Mouse (Mus musculus) stomach, postnatal 0 days (tissue): Measurements from ENCODE around the gene Ghdc. TPM values are rescaled to one million over a fixed set of nuclear protein-coding genes. Genes with fewer than 3 reads are reported as not detected.

Source experiments
- ATAC-seq: fragments of 200-750 bp; cut with Nextera tagmentation; 2 replicates; pipeline ENCODE4 v1.8.0; 2017; ENCODE audit not compliant: low FRiP score, low TSS enrichment
- DNase-seq: peaks from one replicate; pipeline ENCODE4 v3.0.0-alpha.2; 2016; ENCODE audit warnings: low spot score
- H3K27ac ChIP-seq: fragments of 300-500 bp; sonication (generic); replicated peaks from 2 replicates; pipeline ENCODE4 v1.5.1; 2014; ENCODE audit warnings: mild to moderate bottlenecking, control low read depth
- H3K27me3 ChIP-seq: fragments of 300-500 bp; sonication (generic); 2 replicates; pipeline ENCODE4 v1.6.1; 2014; ENCODE audit warnings: low read length; ENCODE audit not compliant: control insufficient read depth, insufficient read depth
- H3K36me3 ChIP-seq: fragments of 300-500 bp; sonication (generic); 2 replicates; pipeline ENCODE4 v1.6.1; 2014; ENCODE audit warnings: low read length, mixed read lengths; ENCODE audit not compliant: control insufficient read depth, insufficient read depth
- H3K4me1 ChIP-seq: fragments of 300-500 bp; sonication (generic); replicated peaks from 2 replicates; pipeline ENCODE4 v1.6.1; 2014; ENCODE audit warnings: antibody characterized with exemption; ENCODE audit not compliant: control insufficient read depth, insufficient read depth
- H3K4me2 ChIP-seq: fragments of 300-500 bp; sonication (generic); replicated peaks from 2 replicates; pipeline ENCODE4 v1.6.1; 2014; ENCODE audit warnings: low read depth, mild to moderate bottlenecking, control low read depth, moderate library complexity
- H3K4me3 ChIP-seq: fragments of 300-500 bp; sonication (generic); 2 replicates; pipeline ENCODE4 v1.5.1; 2014; ENCODE audit warnings: low read depth, low read length, control low read depth
- H3K9ac ChIP-seq: fragments of 300-500 bp; sonication (generic); 2 replicates; pipeline ENCODE4 v1.6.1; 2014; ENCODE audit warnings: mild to moderate bottlenecking, low read length, control low read depth, mixed read lengths
- H3K9me3 ChIP-seq: fragments of 300-500 bp; sonication (generic); 2 replicates; pipeline ENCODE4 v1.6.1; 2016; ENCODE audit warnings: low read length; ENCODE audit not compliant: control insufficient read depth
- CTCF ChIP-seq: IDR thresholded peaks from 2 replicates; pipeline ENCODE4 v1.5.1; 2016; ENCODE audit warnings: antibody characterized with exemption, low read depth, mild to moderate bottlenecking, moderate library complexity
- EP300 ChIP-seq: optimal IDR thresholded peaks from 2 replicates; pipeline ENCODE3; 2016; ENCODE audit warnings: antibody characterized with exemption
- WGBS: fragments of 180-500 bp; shearing (Covaris S2); extraction: QIAGEN DNeasy Blood & Tissue Kit; methylation state at CpG from one replicate; pipeline ENCODE4 v1.1.7; 2014; 5-methylcytosine and 5-hydroxymethylcytosine counted together
- polyA plus RNA-seq: library from polyadenylated mRNA; unstranded; fragments of >200 nt; fragmentation: Nextera tagmentation; extraction: Ambion mirVana; gene quantifications from 2 replicates; pipeline ENCODE4 v1.2.1, GENCODE M21; 2015

The Ghdc gene
- polyA plus RNA-seq, 1 experiment from 2014 or later, result 3.9 TPM

- DNase-seq (no peak), ATAC-seq (no peak)
- no peaks in the 10 kb centered on the region for H3K9me3 ChIP-seq
- H3K36me3 ChIP-seq, result no peaks in the 10 kb centered on the region
- no peak overlapping the region for H3K4me2 ChIP-seq
- TF ChIP-seq CTCF, result no peak
- no peak for TF ChIP-seq EP300
- WGBS, result 55% methylated on average over 8 of the region's 8 CpGs
- H3K9ac ChIP-seq, result no peak overlapping the region
- H3K27ac ChIP-seq, result 0 out of 2 replicates have a peak overlapping the region, but pooled peaks have one; percentile 40
- H3K4me3 ChIP-seq, result no peak overlapping the region
- H3K27me3 ChIP-seq, result no peaks in the 10 kb centered on the region
- peaks cover 18% of the 10 kb centered on the region; the same call in 1 of the 2 replicates for H3K4me1 ChIP-seq
These were observed 48.8 kb downstream of the Ghdc start for GRCm38 (mm10) chr11:100721776-100722492.

DNA sequence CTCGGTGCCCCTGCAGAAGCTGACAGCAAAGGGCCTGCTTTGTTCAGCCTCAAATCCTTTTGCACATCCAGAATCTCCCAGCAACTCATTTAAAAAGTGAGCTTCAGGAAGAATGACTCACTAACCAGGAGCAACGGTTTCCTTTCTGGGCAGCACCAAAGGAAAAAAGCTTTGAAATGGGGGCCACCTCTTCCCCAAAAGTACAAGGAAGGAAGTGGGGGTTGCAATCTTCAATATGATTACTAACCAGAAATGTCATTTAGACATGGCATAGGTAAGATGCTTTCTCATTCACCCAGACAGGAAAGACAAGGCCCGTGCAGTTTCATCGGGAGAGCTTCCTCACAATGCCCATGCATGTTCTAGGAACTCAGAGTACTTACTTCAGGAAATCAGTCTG, 49.5 kb downstream of the Ghdc start:
- Histone ChIP-seq H3K4me2 (no peak overlapping the region), H3K4me3 (no peak overlapping the region), H3K9me3 (no peaks in the 10 kb centered on the region), H3K4me1 (peaks cover 18% of the 10 kb centered on the region; the same call in 1 of the 2 replicates), H3K27ac (peak overlapping the region; percentile 58), H3K9ac (no peak overlapping the region; the same call in 1 of the 2 replicates), H3K27me3 (no peaks in the 10 kb centered on the region), H3K36me3 (no peaks in the 10 kb centered on the region)
- ATAC-seq, result no peak
- TF ChIP-seq CTCF, result no peak
- no peak for TF ChIP-seq EP300
- 44% methylated on average over 4 of the region's 4 CpGs for WGBS
- no peak for DNase-seq

GRCm38 (mm10) chr11:100720345-100720744, 50.4 kb downstream of the Ghdc start:
- 47% methylated on average over 5 of the region's 5 CpGs for WGBS
- ATAC-seq, result no peak
- H3K4me3 ChIP-seq, result no peak overlapping the region
- no peak overlapping the region for H3K9ac ChIP-seq
- peak overlapping the region; percentile 31; the same call in 1 of the 2 replicates for H3K27ac ChIP-seq
- DNase-seq, result no peak
- TF ChIP-seq EP300 (no peak), CTCF (no peak)
- no peaks in the 10 kb centered on the region for H3K27me3 ChIP-seq
- no peaks in the 10 kb centered on the region for H3K9me3 ChIP-seq
- H3K4me2 ChIP-seq, result no peak overlapping the region
- H3K36me3 ChIP-seq, result 0 out of 2 replicates have a peak, but pooled peaks cover 3% of the 10 kb centered on the region
- H3K4me1 ChIP-seq, result peaks cover 18% of the 10 kb centered on the region; the same call in 1 of the 2 replicates

GRCm38 (mm10) chr11:100719893-100720292, 50.9 kb downstream of the Ghdc start:
- H3K27me3 ChIP-seq, result no peaks in the 10 kb centered on the region
- no peak overlapping the region for H3K4me2 ChIP-seq
- ATAC-seq (no peak), DNase-seq (no peak)
- H3K27ac ChIP-seq, result 0 out of 2 replicates have a peak overlapping the region, but pooled peaks have one; percentile 8
- H3K9me3 ChIP-seq, result no peaks in the 10 kb centered on the region
- TF ChIP-seq CTCF (no peak), EP300 (no peak)
- WGBS, result 71% methylated on average over 11 of the region's 11 CpGs
- peaks cover 18% of the 10 kb centered on the region; the same call in 1 of the 2 replicates for H3K4me1 ChIP-seq
- H3K9ac ChIP-seq, result no peak overlapping the region
- no peak overlapping the region for H3K4me3 ChIP-seq
- H3K36me3 ChIP-seq, result 0 out of 2 replicates have a peak, but pooled peaks cover 3% of the 10 kb centered on the region

DNA sequence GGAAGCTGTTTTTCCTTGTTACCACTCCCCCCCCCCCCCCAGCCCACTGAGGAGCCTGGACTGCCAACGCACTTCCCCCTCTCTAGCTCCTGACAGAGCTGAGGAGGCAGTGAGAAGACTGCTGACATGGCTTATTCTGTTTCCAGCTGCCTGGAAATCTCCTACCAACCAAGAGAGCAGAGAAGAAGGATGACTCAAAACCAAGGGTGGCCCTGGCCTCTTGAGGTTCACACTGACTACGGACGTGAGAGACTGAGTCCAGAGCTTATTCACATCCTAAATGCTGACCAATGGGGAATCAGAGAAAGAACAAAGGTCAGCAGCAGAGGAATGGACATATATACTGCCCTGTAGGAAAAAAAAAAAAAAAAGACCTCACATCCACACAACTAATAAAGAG, 51.4 kb downstream of the Ghdc start:
- no peaks in the 10 kb centered on the region for H3K9me3 ChIP-seq
- peaks cover 20% of the 10 kb centered on the region for H3K4me1 ChIP-seq
- ATAC-seq, result no peak
- TF ChIP-seq EP300 (no peak), CTCF (no peak)
- H3K4me3 ChIP-seq, result no peak overlapping the region
- no peaks in the 10 kb centered on the region for H3K27me3 ChIP-seq
- H3K36me3 ChIP-seq, result 0 out of 2 replicates have a peak, but pooled peaks cover 3% of the 10 kb centered on the region
- 65% methylated on average over 3 of the region's 3 CpGs for WGBS
- H3K27ac ChIP-seq, result 0 out of 2 replicates have a peak overlapping the region, but pooled peaks have one; percentile 24
- no peak overlapping the region for H3K4me2 ChIP-seq
- no peak overlapping the region for H3K9ac ChIP-seq
- no peak for DNase-seq

DNA sequence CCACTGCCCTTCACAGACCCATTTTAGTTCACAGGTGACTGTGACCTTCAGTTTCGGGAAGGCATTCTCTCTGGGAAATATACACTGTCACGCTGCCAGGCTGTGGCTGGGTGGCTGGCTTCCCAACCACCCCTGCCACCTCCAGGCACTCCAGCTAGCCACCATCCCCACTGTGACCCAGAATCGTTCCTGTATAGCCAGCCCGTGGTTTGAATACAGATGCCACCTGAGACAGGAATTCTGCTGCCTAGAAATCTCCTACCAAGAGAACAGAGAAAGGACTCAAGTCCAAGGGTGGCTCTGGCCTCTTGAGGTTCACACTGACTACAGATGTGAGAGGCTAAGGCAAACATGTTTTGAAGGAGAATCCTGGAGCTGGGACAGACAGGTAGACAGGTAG, 51.9 kb downstream of the Ghdc start:
- TF ChIP-seq CTCF, result no peak
- TF ChIP-seq EP300, result no peak
- Histone ChIP-seq H3K4me3 (no peak overlapping the region), H3K27me3 (no peaks in the 10 kb centered on the region), H3K9me3 (no peaks in the 10 kb centered on the region), H3K36me3 (0 out of 2 replicates have a peak, but pooled peaks cover 3% of the 10 kb centered on the region), H3K4me1 (peaks cover 20% of the 10 kb centered on the region), H3K9ac (no peak overlapping the region), H3K4me2 (no peak overlapping the region), H3K27ac (0 out of 2 replicates have a peak overlapping the region, but pooled peaks have one; percentile 24)
- ATAC-seq (no peak), DNase-seq (no peak)
- 73% methylated on average over 4 of the region's 4 CpGs for WGBS
